Mouse (Mus musculus) midbrain, embryonic 11.5 days (tissue): Measurements from ENCODE around the gene Cerk. TPM values are rescaled to one million over a fixed set of nuclear protein-coding genes. Genes with fewer than 3 reads are reported as not detected.

Experiments used
- ATAC-seq: fragments of 200-750 bp; cut with Nextera tagmentation; 2 replicates; pipeline ENCODE4 v1.8.0; 2017; ENCODE audit warnings: moderate TSS enrichment, moderate library complexity; ENCODE audit not compliant: low FRiP score
- DNase-seq: peaks from one replicate; pipeline ENCODE4 v3.0.0; 2015; ENCODE audit warnings: low spot score; ENCODE audit errors: missing footprints
- H3K27ac ChIP-seq: fragments of 300-500 bp; sonication (generic); 2 replicates; pipeline ENCODE4 v1.5.1; 2014; ENCODE audit warnings: low read depth, low read length
- H3K27me3 ChIP-seq: fragments of 300-500 bp; sonication (generic); 2 replicates; pipeline ENCODE4 v1.6.1; 2014; ENCODE audit warnings: mild to moderate bottlenecking, low read length, moderate library complexity, mixed read lengths; ENCODE audit not compliant: control insufficient read depth, insufficient read depth
- H3K36me3 ChIP-seq: fragments of 300-500 bp; sonication (generic); 2 replicates; pipeline ENCODE4 v1.6.1; 2014; ENCODE audit warnings: mild to moderate bottlenecking, low read length, moderate library complexity, mixed read lengths; ENCODE audit not compliant: control insufficient read depth, insufficient read depth
- H3K4me1 ChIP-seq: fragments of 300-500 bp; sonication (generic); 2 replicates; pipeline ENCODE4 v1.6.1; 2014; ENCODE audit warnings: low read length; ENCODE audit not compliant: control insufficient read depth, insufficient read depth
- H3K4me2 ChIP-seq: fragments of 300-500 bp; sonication (generic); 2 replicates; pipeline ENCODE4 v1.6.1; 2014; ENCODE audit warnings: mild to moderate bottlenecking, moderate library complexity
- H3K4me3 ChIP-seq: fragments of 300-500 bp; sonication (generic); 2 replicates; pipeline ENCODE4 v1.5.1; 2014; ENCODE audit warnings: low read depth, low read length
- H3K9ac ChIP-seq: fragments of 300-500 bp; sonication (generic); 2 replicates; pipeline ENCODE4 v1.6.1; 2014; ENCODE audit warnings: low read length
- H3K9me3 ChIP-seq: fragments of 300-500 bp; sonication (generic); 2 replicates; pipeline ENCODE4 v1.6.1; 2016; ENCODE audit warnings: low read length; ENCODE audit not compliant: control insufficient read depth
- WGBS: fragments of 180-500 bp; shearing (Covaris S2); extraction: QIAGEN DNeasy Blood & Tissue Kit; methylation state at CpG from one replicate; pipeline ENCODE4 v1.1.7; 2014; 5-methylcytosine and 5-hydroxymethylcytosine counted together
- polyA plus RNA-seq: library from polyadenylated mRNA; unstranded; fragments of >200 nt; fragmentation: Nextera tagmentation; extraction: Ambion mirVana; gene quantifications from 2 replicates; pipeline ENCODE4 v1.2.1, GENCODE M21; 2014

The Cerk gene
- polyA plus RNA-seq, 1 experiment from 2014 or later = 17.3 TPM

DNA sequence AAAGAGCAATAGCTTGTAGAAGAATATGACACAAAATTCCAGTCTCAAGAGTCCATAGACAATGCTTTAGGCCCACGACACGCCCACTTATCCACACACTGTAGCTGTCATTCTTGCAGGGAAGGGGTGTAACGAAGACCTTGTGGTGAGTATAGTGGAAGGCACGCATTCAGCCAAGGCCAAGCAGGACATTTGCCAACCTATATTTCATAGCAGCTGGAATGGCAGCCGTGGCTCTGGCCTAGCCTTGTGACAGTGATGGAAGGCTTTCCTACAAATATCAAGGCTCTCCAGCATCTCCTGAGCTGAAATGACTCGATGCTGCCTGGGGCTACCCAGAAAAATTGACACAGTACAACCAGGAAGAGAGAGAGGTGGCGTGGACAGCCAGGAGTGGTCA, 40.9 kb downstream of the Cerk start:
- WGBS = 92% methylated on average over 7 of the region's 7 CpGs
- DNase-seq = no peak
- Histone ChIP-seq H3K9me3 (no peaks in the 10 kb centered on the region), H3K36me3 (0 out of 2 replicates have a peak, but pooled peaks cover 3% of the 10 kb centered on the region), H3K4me1 (no peaks in the 10 kb centered on the region; the same call in 1 of the 2 replicates), H3K27me3 (no peaks in the 10 kb centered on the region), H3K27ac (no peak overlapping the region), H3K4me2 (no peak overlapping the region), H3K9ac (no peak overlapping the region), H3K4me3 (no peak overlapping the region)
- no peak for ATAC-seq

- DNase-seq (peak; percentile 14), ATAC-seq (no peak)
- Histone ChIP-seq H3K36me3 (0 out of 2 replicates have a peak, but pooled peaks cover 3% of the 10 kb centered on the region), H3K4me3 (no peak overlapping the region), H3K27ac (no peak overlapping the region), H3K27me3 (no peaks in the 10 kb centered on the region), H3K9me3 (no peaks in the 10 kb centered on the region), H3K4me1 (no peaks in the 10 kb centered on the region; the same call in 1 of the 2 replicates), H3K9ac (no peak overlapping the region), H3K4me2 (no peak overlapping the region)
- WGBS = 84% methylated on average over 7 of the region's 7 CpGs
Observed at GRCm38 (mm10) chr15:86144577-86144976, 41.4 kb downstream of the Cerk start.

DNA sequence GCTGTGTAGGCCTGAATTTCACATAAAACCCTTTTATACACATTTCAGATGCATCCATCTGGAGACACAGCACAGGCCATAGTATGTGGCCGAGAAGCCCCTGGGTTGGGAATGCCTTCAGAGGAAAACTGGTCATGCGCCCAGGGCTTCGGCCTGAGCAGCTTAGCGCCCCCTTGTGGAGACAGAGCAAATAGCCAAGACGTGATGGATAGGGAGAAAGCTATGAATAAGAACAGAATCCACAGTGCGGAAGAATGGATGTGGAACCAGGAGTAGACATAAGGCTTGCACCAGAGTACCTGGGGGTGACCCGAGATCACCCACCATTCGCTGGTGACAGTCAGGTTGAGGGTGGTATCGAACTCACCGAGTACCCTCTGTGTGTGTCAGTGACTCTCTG, 45.6 kb downstream of the Cerk start:
- Histone ChIP-seq H3K4me3 (no peak overlapping the region), H3K9ac (0 out of 2 replicates have a peak overlapping the region, but pooled peaks have one; percentile 4), H3K27ac (no peak overlapping the region; the same call in 1 of the 2 replicates), H3K9me3 (no peaks in the 10 kb centered on the region), H3K36me3 (0 out of 2 replicates have a peak, but pooled peaks cover 3% of the 10 kb centered on the region), H3K4me1 (no peaks in the 10 kb centered on the region; the same call in 1 of the 2 replicates), H3K4me2 (no peak overlapping the region), H3K27me3 (no peaks in the 10 kb centered on the region)
- 35% methylated on average over 10 of the region's 10 CpGs for WGBS
- peak; percentile 51; the same call in 1 of the 2 replicates for ATAC-seq
- peak; percentile 94 for DNase-seq

DNA sequence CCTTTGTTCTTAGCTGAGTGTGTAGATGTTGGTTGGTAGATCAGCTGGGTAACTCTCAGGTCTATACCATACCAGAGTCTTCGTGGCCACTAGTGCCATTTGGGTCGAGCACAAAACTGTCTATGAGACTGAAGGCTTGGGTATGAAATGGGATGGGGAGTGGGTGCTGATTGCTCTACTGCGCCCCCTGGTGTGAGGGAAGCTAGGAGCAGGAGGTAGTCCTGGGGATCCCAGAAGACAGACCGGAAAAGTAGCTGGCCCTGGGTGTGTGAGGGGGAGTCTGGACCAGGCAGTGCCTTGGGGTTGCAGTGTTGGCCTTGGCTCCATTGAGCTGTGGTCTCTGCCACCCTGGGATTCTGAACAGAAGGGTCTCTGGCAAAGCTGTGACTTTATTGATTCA, 48.3 kb downstream of the Cerk start:
- Histone ChIP-seq H3K36me3 (peaks cover 5% of the 10 kb centered on the region), H3K27me3 (no peaks in the 10 kb centered on the region), H3K27ac (no peak overlapping the region), H3K9me3 (no peaks in the 10 kb centered on the region), H3K4me3 (no peak overlapping the region), H3K4me2 (no peak overlapping the region), H3K9ac (no peak overlapping the region), H3K4me1 (no peaks in the 10 kb centered on the region; the same call in 1 of the 2 replicates)
- WGBS = 75% methylated on average over 4 of the region's 4 CpGs
- DNase-seq (peak; percentile 90), ATAC-seq (no peak)

- Histone ChIP-seq H3K4me3 (no peak overlapping the region), H3K27ac (no peak overlapping the region), H3K36me3 (peaks cover 6% of the 10 kb centered on the region), H3K9ac (no peak overlapping the region), H3K27me3 (no peaks in the 10 kb centered on the region), H3K9me3 (no peaks in the 10 kb centered on the region), H3K4me1 (no peaks in the 10 kb centered on the region; the same call in 1 of the 2 replicates), H3K4me2 (no peak overlapping the region)
- DNase-seq (peak; percentile 99), ATAC-seq (peak; percentile 56)
- 47% methylated on average over 18 of the region's 18 CpGs for WGBS
Observed at GRCm38 (mm10) chr15:86134941-86135783, 50.8 kb downstream of the Cerk start.

DNA sequence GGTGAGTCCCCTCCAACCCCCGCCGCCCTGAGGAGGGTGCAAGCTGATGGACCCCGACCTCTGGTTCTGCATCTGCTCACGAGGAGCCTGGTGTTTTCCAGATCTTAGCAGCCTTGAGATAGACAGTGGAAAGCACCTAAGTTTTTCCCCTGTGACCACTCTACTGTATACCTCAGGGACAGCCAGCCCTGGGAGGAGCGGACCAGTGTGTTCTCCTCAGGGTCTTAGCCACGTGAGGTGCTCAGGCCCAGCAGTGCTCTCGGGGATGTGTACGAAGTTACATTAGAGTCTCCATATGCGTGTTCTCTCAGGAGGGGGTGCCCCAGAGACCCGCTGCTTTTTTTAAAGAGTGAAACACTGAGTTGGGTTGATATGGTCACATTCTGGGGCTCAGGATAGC, 55.3 kb downstream of the Cerk start:
- no peak overlapping the region for H3K4me3 ChIP-seq
- H3K9me3 ChIP-seq = no peaks in the 10 kb centered on the region
- H3K27ac ChIP-seq = no peak overlapping the region
- no peak overlapping the region for H3K4me2 ChIP-seq
- H3K27me3 ChIP-seq = no peaks in the 10 kb centered on the region
- 93% methylated on average over 10 of the region's 10 CpGs for WGBS
- DNase-seq (no peak), ATAC-seq (no peak)
- peaks cover 15% of the 10 kb centered on the region for H3K36me3 ChIP-seq
- no peak overlapping the region for H3K9ac ChIP-seq
- no peaks in the 10 kb centered on the region for H3K4me1 ChIP-seq

DNA sequence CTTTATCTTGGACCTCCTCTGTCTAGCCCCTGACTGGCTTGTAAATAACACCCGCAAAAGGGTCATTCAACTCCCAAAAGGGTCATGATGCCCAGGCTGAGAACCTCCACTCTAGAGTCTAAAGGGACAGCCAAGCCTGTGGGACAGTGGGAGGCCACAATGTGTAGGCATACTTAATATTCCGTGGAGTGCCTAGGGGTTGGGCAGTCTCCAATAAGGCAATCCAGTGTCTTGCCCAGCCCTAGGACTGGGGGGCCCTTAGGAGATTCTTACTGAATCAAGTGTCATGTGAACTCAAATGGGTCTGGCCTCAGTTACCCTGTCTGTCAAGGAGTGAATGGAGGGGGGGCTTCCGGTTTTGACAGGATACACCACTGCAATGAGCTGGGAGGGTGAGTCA, 56.9 kb downstream of the Cerk start:
- H3K36me3 ChIP-seq = peaks cover 15% of the 10 kb centered on the region
- 92% methylated on average over 3 of the region's 3 CpGs for WGBS
- H3K9ac ChIP-seq = no peak overlapping the region

GRCm38 (mm10) chr15:86124359-86124758, 61.6 kb downstream of the Cerk start:
- no peak overlapping the region for H3K9ac ChIP-seq

More for the DNA sequence above, 56.9 kb downstream of the Cerk start:
- H3K27me3 ChIP-seq = no peaks in the 10 kb centered on the region
- H3K9me3 ChIP-seq = no peaks in the 10 kb centered on the region
- no peaks in the 10 kb centered on the region for H3K4me1 ChIP-seq
- H3K27ac ChIP-seq = no peak overlapping the region
- DNase-seq (no peak), ATAC-seq (no peak)
- H3K4me2 ChIP-seq = no peak overlapping the region
- no peak overlapping the region for H3K4me3 ChIP-seq

GRCm38 (mm10) chr15:86123409-86123808, 62.5 kb downstream of the Cerk start:
- Histone ChIP-seq H3K27me3 (no peaks in the 10 kb centered on the region), H3K4me3 (no peak overlapping the region), H3K9ac (no peak overlapping the region), H3K4me2 (no peak overlapping the region), H3K4me1 (no peaks in the 10 kb centered on the region), H3K36me3 (peaks cover 10% of the 10 kb centered on the region), H3K9me3 (no peaks in the 10 kb centered on the region), H3K27ac (no peak overlapping the region)
- DNase-seq = no peak
- WGBS = 91% methylated on average over 4 of the region's 4 CpGs
- ATAC-seq = no peak

More at GRCm38 (mm10) chr15:86124359-86124758, 61.6 kb downstream of the Cerk start:
- Histone ChIP-seq H3K27me3 (no peaks in the 10 kb centered on the region), H3K27ac (no peak overlapping the region), H3K36me3 (peaks cover 10% of the 10 kb centered on the region), H3K4me3 (no peak overlapping the region), H3K4me2 (no peak overlapping the region), H3K9me3 (no peaks in the 10 kb centered on the region), H3K4me1 (no peaks in the 10 kb centered on the region)
- ATAC-seq (no peak; the same call in 1 of the 2 replicates), DNase-seq (peak; percentile 93)
- WGBS = 62% methylated on average over 1 of the region's 1 CpGs
